Mouse (Mus musculus): ENCODE results near the gene Bad. TPM values are rescaled to one million over a fixed set of nuclear protein-coding genes. Genes with fewer than 3 reads are reported as not detected.

The Bad gene
- total and polyA plus RNA-seq, 2 experiments from 2014 or later, result 56.5 to 95.3 TPM

- Histone ChIP-seq H3K4me1 (ENCODE audit: insufficient read depth) (peaks cover 18% of the 10 kb centered on the region), H3K36me3 (ENCODE audit: insufficient read depth) (peaks cover 19% of the 10 kb centered on the region; the same call in 1 of the 2 replicates), H3K4me2 (ENCODE audit: low read depth) (peak overlapping the region; percentile 70), H3K9me3 (ENCODE audit: low read length) (no peaks in the 10 kb centered on the region), H3K4me3 (ENCODE audit: low read depth, low read length) (peak overlapping the region; percentile 54), H3K27me3 (ENCODE audit: insufficient read depth, low read length) (no peaks in the 10 kb centered on the region), H3K27ac (ENCODE audit: low read depth, low read length) (no peak overlapping the region), H3K9ac (peak overlapping the region; percentile 53)
- TF ChIP-seq CTCF (IDR thresholded peaks at IDR 0.05; ENCODE audit: low read depth), result no peak
- DNase-seq, result no peak
- ATAC-seq, result no peak
- 49% methylated on average over 21 of the region's 21 CpGs for WGBS
These were observed 53.8 kb downstream of the Bad start for GRCm38 (mm10) chr19:6995255-6995991.

GRCm38 (mm10) chr19:6996006-6996405, 54.3 kb downstream of the Bad start, which contains the start of the genes Nudt22 and Trpt1:
Gene Nudt22, minus strand, starts transcription at chr19:6996117.
Gene Trpt1, plus strand, starts transcription at chr19:6996131.
- peak; percentile 73 for DNase-seq
- no peaks in the 10 kb centered on the region for H3K27me3 ChIP-seq (ENCODE audit: insufficient read depth, low read length)
- H3K4me3 ChIP-seq (ENCODE audit: low read depth, low read length), result peak within 1 kb of the TSS; percentile 54
- H3K9me3 ChIP-seq (ENCODE audit: low read length), result no peaks in the 10 kb centered on the region
- H3K27ac ChIP-seq (ENCODE audit: low read depth, low read length), result peak within 1 kb of the TSS; percentile 43; the same call in 1 of the 2 replicates
- TF ChIP-seq CTCF (IDR thresholded peaks at IDR 0.05; ENCODE audit: low read depth), result no peak
- peaks cover 19% of the 10 kb centered on the region; the same call in 1 of the 2 replicates for H3K36me3 ChIP-seq (ENCODE audit: insufficient read depth)
- peaks cover 18% of the 10 kb centered on the region for H3K4me1 ChIP-seq (ENCODE audit: insufficient read depth)
- peak within 1 kb of the TSS; percentile 53 for H3K9ac ChIP-seq
- 1% methylated on average over 24 of the region's 24 CpGs for WGBS
- peak within 1 kb of the TSS; percentile 70 for H3K4me2 ChIP-seq (ENCODE audit: low read depth)
- peak; percentile 68 for ATAC-seq

GRCm38 (mm10) chr19:6997721-6998290, 56.1 kb downstream of the Bad start:
- Histone ChIP-seq H3K4me1 (ENCODE audit: insufficient read depth) (peaks cover 17% of the 10 kb centered on the region), H3K4me2 (ENCODE audit: low read depth) (no peak overlapping the region), H3K36me3 (ENCODE audit: insufficient read depth) (peaks cover 19% of the 10 kb centered on the region; the same call in 1 of the 2 replicates), H3K9ac (no peak overlapping the region), H3K27ac (ENCODE audit: low read depth, low read length) (no peak overlapping the region), H3K9me3 (ENCODE audit: low read length) (no peaks in the 10 kb centered on the region), H3K27me3 (ENCODE audit: insufficient read depth, low read length) (no peaks in the 10 kb centered on the region), H3K4me3 (ENCODE audit: low read depth, low read length) (no peak overlapping the region)
- no peak for DNase-seq
- no peak for ATAC-seq
- TF ChIP-seq CTCF (IDR thresholded peaks at IDR 0.05; ENCODE audit: low read depth), result no peak
- 89% methylated on average over 9 of the region's 9 CpGs for WGBS

- Histone ChIP-seq H3K4me1 (ENCODE audit: insufficient read depth) (peaks cover 14% of the 10 kb centered on the region), H3K36me3 (ENCODE audit: insufficient read depth) (peaks cover 19% of the 10 kb centered on the region; the same call in 1 of the 2 replicates), H3K27me3 (ENCODE audit: insufficient read depth, low read length) (no peaks in the 10 kb centered on the region), H3K27ac (ENCODE audit: low read depth, low read length) (no peak overlapping the region), H3K4me2 (ENCODE audit: low read depth) (no peak overlapping the region), H3K9me3 (ENCODE audit: low read length) (no peaks in the 10 kb centered on the region), H3K9ac (no peak overlapping the region), H3K4me3 (ENCODE audit: low read depth, low read length) (no peak overlapping the region)
- TF ChIP-seq CTCF (IDR thresholded peaks at IDR 0.05; ENCODE audit: low read depth), result no peak
- ATAC-seq (no peak), DNase-seq (no peak)
- WGBS, result 93% methylated on average over 19 of the region's 19 CpGs
These were observed 57.9 kb downstream of the Bad start for GRCm38 (mm10) chr19:6999360-7000063.

Small RNA genes lying within 50 kb of the gene (microRNA-seq; reads per million reads assigned to microRNA genes)
- gene Mir6990, result 1.2 reads per million in 2 experiments

Other genes with a start within 250 kb of the Bad start
- 18.0 and 24.2 TPM in 2 replicates for gene Rps6ka4, start 101.2 kb upstream of the Bad start, total RNA-seq (2014; rRNA removed)
- gene Rps6ka4, start 101.2 kb upstream of the Bad start, polyA plus RNA-seq (2015; fragmentation: Nextera tagmentation; extraction: Ambion mirVana), result 11.2 and 14.3 TPM in 2 replicates
- gene Ccdc88b, start 83.7 kb upstream of the Bad start, total RNA-seq (2014; rRNA removed), result 0.57 and 3.5 TPM in 2 replicates
- 0.30 and 0.67 TPM in 2 replicates for gene Ccdc88b, start 83.7 kb upstream of the Bad start, polyA plus RNA-seq (2015; fragmentation: Nextera tagmentation; extraction: Ambion mirVana)
- gene Trmt112, start 32.2 kb upstream of the Bad start, total RNA-seq (2014; rRNA removed), result 52.3 and 69.6 TPM in 2 replicates
- 102 and 103 TPM in 2 replicates for gene Trmt112, start 32.2 kb upstream of the Bad start, polyA plus RNA-seq (2015; fragmentation: Nextera tagmentation; extraction: Ambion mirVana)
- gene Prdx5, start 31.8 kb upstream of the Bad start, total RNA-seq (2014; rRNA removed), result 182 and 199 TPM in 2 replicates
- 424 and 467 TPM in 2 replicates for gene Prdx5, start 31.8 kb upstream of the Bad start, polyA plus RNA-seq (2015; fragmentation: Nextera tagmentation; extraction: Ambion mirVana)
- gene Esrra, start 20.0 kb upstream of the Bad start, total RNA-seq (2014; rRNA removed), result 42.6 and 43.0 TPM in 2 replicates
- 6.4 and 8.4 TPM in 2 replicates for gene Esrra, start 20.0 kb upstream of the Bad start, polyA plus RNA-seq (2015; fragmentation: Nextera tagmentation; extraction: Ambion mirVana)
- gene Catsperz, start 16.5 kb upstream of the Bad start, total RNA-seq (2014; rRNA removed), result 0.71 and 1.6 TPM in 2 replicates
- 1.2 and 2.4 TPM in 2 replicates for gene Catsperz, start 16.5 kb upstream of the Bad start, polyA plus RNA-seq (2015; fragmentation: Nextera tagmentation; extraction: Ambion mirVana)
- 8.8 and 12.7 TPM in 2 replicates for gene Kcnk4, start 7.3 kb upstream of the Bad start, total RNA-seq (2014; rRNA removed)
- 8.6 and 8.7 TPM in 2 replicates for gene Kcnk4, start 7.3 kb upstream of the Bad start, polyA plus RNA-seq (2015; fragmentation: Nextera tagmentation; extraction: Ambion mirVana)
- 65.4 and 75.2 TPM in 2 replicates for gene Gpr137, start 619 bp downstream of the Bad start, total RNA-seq (2014; rRNA removed)
- 68.5 and 77.6 TPM in 2 replicates for gene Gpr137, start 619 bp downstream of the Bad start, polyA plus RNA-seq (2015; fragmentation: Nextera tagmentation; extraction: Ambion mirVana)
- gene Ppp1r14b, start 33.1 kb downstream of the Bad start, total RNA-seq (2014; rRNA removed), result 226 and 269 TPM in 2 replicates
- 201 and 269 TPM in 2 replicates for gene Ppp1r14b, start 33.1 kb downstream of the Bad start, polyA plus RNA-seq (2015; fragmentation: Nextera tagmentation; extraction: Ambion mirVana)
- 12.8 and 13.1 TPM in 2 replicates for gene Plcb3, start 34.6 kb downstream of the Bad start, total RNA-seq (2014; rRNA removed)
- 7.3 and 10.0 TPM in 2 replicates for gene Plcb3, start 34.6 kb downstream of the Bad start, polyA plus RNA-seq (2015; fragmentation: Nextera tagmentation; extraction: Ambion mirVana)
- 23.5 and 26.8 TPM in 2 replicates for gene Fkbp2, start 38.6 kb downstream of the Bad start, total RNA-seq (2014; rRNA removed)
- gene Fkbp2, start 38.6 kb downstream of the Bad start, polyA plus RNA-seq (2015; fragmentation: Nextera tagmentation; extraction: Ambion mirVana), result 102 and 106 TPM in 2 replicates
- 24.9 and 28.4 TPM in 2 replicates for gene Vegfb, start 45.8 kb downstream of the Bad start, total RNA-seq (2014; rRNA removed)
- 52.8 and 64.6 TPM in 2 replicates for gene Vegfb, start 45.8 kb downstream of the Bad start, polyA plus RNA-seq (2015; fragmentation: Nextera tagmentation; extraction: Ambion mirVana)
- gene Dnajc4, start 50.7 kb downstream of the Bad start, total RNA-seq (2014; rRNA removed), result 15.1 and 20.2 TPM in 2 replicates
- gene Dnajc4, start 50.7 kb downstream of the Bad start, polyA plus RNA-seq (2015; fragmentation: Nextera tagmentation; extraction: Ambion mirVana), result 20.7 and 24.8 TPM in 2 replicates
- gene Nudt22, start 54.3 kb downstream of the Bad start, total RNA-seq (2014; rRNA removed), result 7.9 and 9.5 TPM in 2 replicates
- gene Nudt22, start 54.3 kb downstream of the Bad start, polyA plus RNA-seq (2015; fragmentation: Nextera tagmentation; extraction: Ambion mirVana), result 14.3 and 15.3 TPM in 2 replicates
- 16.2 and 16.3 TPM in 2 replicates for gene Trpt1, start 54.3 kb downstream of the Bad start, total RNA-seq (2014; rRNA removed)
- gene Trpt1, start 54.3 kb downstream of the Bad start, polyA plus RNA-seq (2015; fragmentation: Nextera tagmentation; extraction: Ambion mirVana), result 18.2 and 18.7 TPM in 2 replicates
- 4.4 and 6.0 TPM in 2 replicates for gene Fermt3, start 77.6 kb downstream of the Bad start, total RNA-seq (2014; rRNA removed)
- 2.6 and 3.6 TPM in 2 replicates for gene Fermt3, start 77.6 kb downstream of the Bad start, polyA plus RNA-seq (2015; fragmentation: Nextera tagmentation; extraction: Ambion mirVana)
- 124 and 133 TPM in 2 replicates for gene Stip1, start 98.1 kb downstream of the Bad start, total RNA-seq (2014; rRNA removed)
- gene Stip1, start 98.1 kb downstream of the Bad start, polyA plus RNA-seq (2015; fragmentation: Nextera tagmentation; extraction: Ambion mirVana), result 146 and 156 TPM in 2 replicates
- 8.1 and 9.4 TPM in 2 replicates for gene Macrod1, start 114.9 kb downstream of the Bad start, total RNA-seq (2014; rRNA removed)
- gene Macrod1, start 114.9 kb downstream of the Bad start, polyA plus RNA-seq (2015; fragmentation: Nextera tagmentation; extraction: Ambion mirVana), result 8.0 and 8.5 TPM in 2 replicates
- gene Flrt1, start 163.9 kb downstream of the Bad start, total RNA-seq (2014; rRNA removed), result 8.1 and 8.8 TPM in 2 replicates
- 6.7 and 11.3 TPM in 2 replicates for gene Flrt1, start 163.9 kb downstream of the Bad start, polyA plus RNA-seq (2015; fragmentation: Nextera tagmentation; extraction: Ambion mirVana)

Measured in forebrain, postnatal 0 days (tissue).